Mouse (Mus musculus): ENCODE data around the gene Dcps. TPM values are rescaled to one million over a fixed set of nuclear protein-coding genes. Genes with fewer than 3 reads are reported as not detected.

Dcps gene
- polyA plus RNA-seq, 1 experiment = 25.3 TPM

- H3K4me1 ChIP-seq (ENCODE audit: control insufficient read depth, insufficient read depth, low read length) = no peaks in the 10 kb centered on the region
- no peak overlapping the region for H3K27ac ChIP-seq (ENCODE audit: insufficient read depth, low read length)
- H3K4me3 ChIP-seq (ENCODE audit: insufficient read depth, low read length) = no peak overlapping the region
- TF ChIP-seq CTCF (IDR thresholded peaks at IDR 0.05; ENCODE audit: extremely low read depth, insufficient read depth, low read length) (no peak), POLR2A (IDR thresholded peaks at IDR 0.05; ENCODE audit: extremely low read depth, insufficient read depth, low read length) (no peak)
These were observed 7.5 kb upstream of the Dcps start for GRCm38 (mm10) chr9:35183359-35183758.

DNA sequence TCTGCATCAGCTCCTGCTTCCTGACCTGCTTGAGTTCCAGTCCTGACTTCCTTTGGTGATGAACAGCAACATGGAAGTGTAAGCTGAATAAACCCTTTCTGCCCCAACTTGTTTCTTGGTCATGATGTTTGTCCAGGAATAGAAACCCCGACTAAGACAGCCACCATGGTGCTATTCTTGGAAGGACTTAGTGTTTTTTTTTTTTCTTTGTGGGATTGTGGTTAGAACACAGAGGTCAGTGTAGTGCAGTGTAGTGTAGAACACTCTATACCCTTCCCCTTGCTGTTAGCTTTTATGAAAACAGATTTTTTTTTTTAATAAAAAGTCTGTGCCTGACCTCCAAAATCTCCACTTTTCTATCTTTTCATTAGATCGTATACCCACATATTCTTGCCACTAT, 7.0 kb upstream of the Dcps start:
- Histone ChIP-seq H3K27ac (ENCODE audit: insufficient read depth, low read length) (no peak overlapping the region), H3K4me1 (ENCODE audit: control insufficient read depth, insufficient read depth, low read length) (no peaks in the 10 kb centered on the region), H3K4me3 (ENCODE audit: insufficient read depth, low read length) (no peak overlapping the region)
- TF ChIP-seq CTCF (IDR thresholded peaks at IDR 0.05; ENCODE audit: extremely low read depth, insufficient read depth, low read length) (no peak), POLR2A (IDR thresholded peaks at IDR 0.05; ENCODE audit: extremely low read depth, insufficient read depth, low read length) (no peak)

- Histone ChIP-seq H3K4me1 (ENCODE audit: control insufficient read depth, insufficient read depth, low read length) (peaks cover 2% of the 10 kb centered on the region; the same call in 1 of the 2 replicates), H3K27ac (ENCODE audit: insufficient read depth, low read length) (no peak overlapping the region), H3K4me3 (ENCODE audit: insufficient read depth, low read length) (peak overlapping the region; percentile 59)
- TF ChIP-seq CTCF (IDR thresholded peaks at IDR 0.05; ENCODE audit: extremely low read depth, insufficient read depth, low read length) = no peak
These were observed 331 bp upstream of the Dcps start for GRCm38 (mm10) chr9:35176124-35176659.

GRCm38 (mm10) chr9:35173331-35173730, 2.5 kb downstream of the Dcps start:
- TF ChIP-seq CTCF (IDR thresholded peaks at IDR 0.05; ENCODE audit: extremely low read depth, insufficient read depth, low read length) = no peak
- TF ChIP-seq POLR2A (IDR thresholded peaks at IDR 0.05; ENCODE audit: extremely low read depth, insufficient read depth, low read length) = no peak
- no peak overlapping the region for H3K27ac ChIP-seq (ENCODE audit: insufficient read depth, low read length)
- H3K4me1 ChIP-seq (ENCODE audit: control insufficient read depth, insufficient read depth, low read length) = peaks cover 2% of the 10 kb centered on the region; the same call in 1 of the 2 replicates
- no peak overlapping the region for H3K4me3 ChIP-seq (ENCODE audit: insufficient read depth, low read length)

GRCm38 (mm10) chr9:35170071-35170470, 5.8 kb downstream of the Dcps start:
- Histone ChIP-seq H3K27ac (ENCODE audit: insufficient read depth, low read length) (no peak overlapping the region), H3K4me3 (ENCODE audit: insufficient read depth, low read length) (no peak overlapping the region), H3K4me1 (ENCODE audit: control insufficient read depth, insufficient read depth, low read length) (peaks cover 3% of the 10 kb centered on the region; the same call in 1 of the 2 replicates)
- TF ChIP-seq POLR2A (IDR thresholded peaks at IDR 0.05; ENCODE audit: extremely low read depth, insufficient read depth, low read length) (no peak), CTCF (IDR thresholded peaks at IDR 0.05; ENCODE audit: extremely low read depth, insufficient read depth, low read length) (no peak)

GRCm38 (mm10) chr9:35166798-35167635, 8.8 kb downstream of the Dcps start:
- Histone ChIP-seq H3K27ac (ENCODE audit: insufficient read depth, low read length) (peak overlapping the region; percentile 86), H3K4me3 (ENCODE audit: insufficient read depth, low read length) (no peak overlapping the region), H3K4me1 (ENCODE audit: control insufficient read depth, insufficient read depth, low read length) (peaks cover 2% of the 10 kb centered on the region; the same call in 1 of the 2 replicates)
- no peak for TF ChIP-seq POLR2A (IDR thresholded peaks at IDR 0.05; ENCODE audit: extremely low read depth, insufficient read depth, low read length)
- no peak for TF ChIP-seq CTCF (IDR thresholded peaks at IDR 0.05; ENCODE audit: extremely low read depth, insufficient read depth, low read length)

DNA sequence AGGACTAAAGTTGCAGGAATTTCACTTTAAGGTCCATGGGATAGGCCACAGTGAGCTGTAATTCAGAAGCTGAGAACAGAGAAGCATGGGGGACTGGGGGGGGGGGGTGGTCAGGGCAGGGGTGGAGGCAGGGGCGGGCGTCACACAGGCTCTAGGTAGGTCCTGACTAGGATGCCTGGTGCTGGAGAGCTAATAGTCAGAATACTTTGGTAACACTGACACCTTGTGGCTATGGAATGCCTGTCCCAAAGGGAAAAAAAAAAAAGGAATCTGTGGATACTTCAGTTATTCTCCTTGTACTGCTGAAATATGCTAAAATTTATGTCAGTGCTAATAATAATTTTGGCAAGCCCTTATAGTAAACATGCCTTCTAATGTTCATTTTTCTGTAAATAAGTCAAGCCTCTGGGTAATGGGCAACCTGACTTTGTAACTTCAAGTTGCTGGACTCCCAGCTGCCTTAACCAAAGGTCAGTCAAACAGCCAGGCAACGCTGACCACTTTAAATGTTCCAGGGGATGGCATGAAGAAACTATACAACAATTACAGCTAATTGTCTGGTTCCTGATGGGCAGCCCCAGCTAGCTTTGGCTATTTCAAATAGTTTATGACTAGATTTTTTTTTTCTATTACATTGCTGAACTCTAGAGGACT, 9.6 kb downstream of the Dcps start:
- Histone ChIP-seq H3K27ac (ENCODE audit: insufficient read depth, low read length) (peak overlapping the region; percentile 75), H3K4me1 (ENCODE audit: control insufficient read depth, insufficient read depth, low read length) (peaks cover 2% of the 10 kb centered on the region; the same call in 1 of the 2 replicates), H3K4me3 (ENCODE audit: insufficient read depth, low read length) (no peak overlapping the region)
- TF ChIP-seq POLR2A (IDR thresholded peaks at IDR 0.05; ENCODE audit: extremely low read depth, insufficient read depth, low read length) (no peak), CTCF (IDR thresholded peaks at IDR 0.05; ENCODE audit: extremely low read depth, insufficient read depth, low read length) (peak; percentile 55)

DNA sequence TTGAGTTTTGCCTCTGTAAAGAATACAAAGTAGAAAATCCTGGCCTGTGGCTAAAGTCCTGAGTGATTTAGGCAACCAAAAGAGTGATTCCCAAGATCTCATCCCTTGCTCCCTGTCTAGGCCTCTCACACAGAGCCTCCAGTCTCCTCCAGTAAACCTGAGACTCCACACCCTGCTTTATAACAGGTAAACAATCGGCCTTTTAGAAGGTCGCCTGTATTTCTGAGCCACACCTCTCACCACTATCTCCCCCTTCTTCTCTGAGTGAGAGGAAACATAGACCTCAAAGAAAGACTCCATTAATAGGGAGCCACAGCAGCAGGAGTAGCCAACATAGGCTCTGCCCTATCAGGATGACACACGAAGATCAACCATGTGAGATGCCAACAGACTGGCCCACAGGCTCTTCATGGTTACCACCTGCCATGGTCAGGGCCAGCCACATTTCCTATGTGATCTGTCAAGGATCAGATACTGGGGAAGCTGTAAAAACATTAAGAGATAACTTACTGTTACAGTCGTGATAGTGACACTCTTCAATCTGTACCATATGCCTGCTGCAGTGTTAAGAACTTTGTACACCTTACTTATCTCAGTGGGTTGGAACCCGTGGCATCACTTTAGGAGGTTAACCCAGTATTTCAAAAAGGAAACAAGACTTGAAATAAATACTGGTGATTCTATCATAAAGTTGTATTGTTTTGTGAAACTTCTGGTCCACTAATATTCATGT, 11.6 kb downstream of the Dcps start:
- peaks cover 2% of the 10 kb centered on the region; the same call in 1 of the 2 replicates for H3K4me1 ChIP-seq (ENCODE audit: control insufficient read depth, insufficient read depth, low read length)
- TF ChIP-seq POLR2A (IDR thresholded peaks at IDR 0.05; ENCODE audit: extremely low read depth, insufficient read depth, low read length) (no peak), CTCF (IDR thresholded peaks at IDR 0.05; ENCODE audit: extremely low read depth, insufficient read depth, low read length) (no peak)
- no peak overlapping the region for H3K27ac ChIP-seq (ENCODE audit: insufficient read depth, low read length)
- no peak overlapping the region for H3K4me3 ChIP-seq (ENCODE audit: insufficient read depth, low read length)

DNA sequence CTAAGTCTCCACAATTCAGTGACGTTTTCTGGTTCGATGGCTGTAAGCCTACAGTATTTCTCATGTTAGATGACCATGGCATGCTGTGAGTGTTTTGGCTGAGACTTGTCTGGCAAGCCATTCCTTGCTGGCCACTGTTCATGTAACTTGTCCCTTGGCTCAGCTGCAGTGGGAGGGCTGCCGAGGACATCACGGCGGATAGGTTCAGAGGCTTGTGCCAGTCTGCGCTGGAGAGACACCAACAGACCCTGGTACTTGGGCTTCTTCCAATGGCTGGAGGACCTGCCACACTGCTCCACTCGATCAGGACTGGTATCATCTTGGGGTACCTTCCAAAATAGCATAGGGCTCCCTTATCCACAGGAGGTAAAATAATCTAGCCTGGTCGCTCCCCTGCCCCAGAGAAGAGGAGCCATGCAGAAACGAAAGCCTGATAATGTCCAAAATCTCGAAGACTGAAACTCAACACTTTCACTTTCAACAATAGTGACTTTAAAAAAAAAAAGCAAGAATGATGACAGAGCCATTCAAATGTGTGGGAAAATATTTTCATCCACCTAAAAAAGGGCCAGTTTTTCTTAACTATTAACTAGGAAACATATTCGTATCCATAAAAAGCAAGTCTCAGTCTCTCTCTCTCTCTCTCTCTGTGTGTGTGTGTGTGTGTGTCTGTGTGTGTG, 12.7 kb downstream of the Dcps start:
- TF ChIP-seq CTCF (IDR thresholded peaks at IDR 0.05; ENCODE audit: extremely low read depth, insufficient read depth, low read length) (no peak), POLR2A (IDR thresholded peaks at IDR 0.05; ENCODE audit: extremely low read depth, insufficient read depth, low read length) (no peak)
- no peak overlapping the region for H3K4me3 ChIP-seq (ENCODE audit: insufficient read depth, low read length)
- H3K27ac ChIP-seq (ENCODE audit: insufficient read depth, low read length) = no peak overlapping the region
- peaks cover 2% of the 10 kb centered on the region; the same call in 1 of the 2 replicates for H3K4me1 ChIP-seq (ENCODE audit: control insufficient read depth, insufficient read depth, low read length)
